Mouse (Mus musculus): ENCODE data around the gene Ndufa10. TPM values are rescaled to one million over a fixed set of nuclear protein-coding genes. Genes with fewer than 3 reads are reported as not detected.
A peak's percentile ranks its signal among the peaks of the same experiment; 100 is the strongest.

The Ndufa10 gene
- polyA plus RNA-seq, 1 experiment from 2014 or later = 312 TPM

DNA sequence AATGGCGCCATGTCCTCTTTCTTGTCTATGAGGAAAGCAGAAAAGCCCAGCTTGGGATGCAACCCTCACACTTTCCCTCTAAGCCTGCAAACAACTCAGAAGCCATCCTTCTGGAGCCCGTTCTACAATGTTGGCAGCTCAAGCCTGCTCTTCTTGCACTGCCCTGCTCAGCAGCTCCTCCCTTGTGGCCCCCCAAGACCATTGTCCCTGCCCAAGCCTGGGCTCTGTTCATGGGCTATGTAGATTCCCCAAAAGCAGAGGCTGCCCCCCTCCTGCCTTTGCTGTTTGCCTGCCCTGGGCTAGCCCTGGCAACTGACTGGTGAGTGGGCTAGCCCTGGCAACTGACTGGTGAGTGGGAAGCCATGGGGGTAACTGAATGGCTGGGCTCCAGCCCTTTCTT lies 73.1 kb downstream of the Ndufa10 start:
- no peaks in the 10 kb centered on the region for H3K36me3 ChIP-seq (ENCODE audit: control insufficient read depth, insufficient read depth, low read length)
- no peak overlapping the region for H3K9ac ChIP-seq (ENCODE audit: low read length)
- H3K4me1 ChIP-seq (replicated peaks; ENCODE audit: control insufficient read depth, insufficient read depth, low read length) = peaks cover 11% of the 10 kb centered on the region
- 100% methylated on average over 2 of the region's 2 CpGs for WGBS
- H3K4me2 ChIP-seq (ENCODE audit: low read length) = no peak overlapping the region
- H3K27ac ChIP-seq (ENCODE audit: low read depth) = no peak overlapping the region
- DNase-seq (ENCODE audit: low spot score) = no peak
- ATAC-seq (replicated peaks; ENCODE audit: low FRiP score, low TSS enrichment, low read depth) = no peak
- no peak overlapping the region for H3K4me3 ChIP-seq (ENCODE audit: low read depth, low read length)
- H3K9me3 ChIP-seq (ENCODE audit: control insufficient read depth, low read length) = no peaks in the 10 kb centered on the region
- H3K27me3 ChIP-seq (replicated peaks; ENCODE audit: control insufficient read depth, insufficient read depth, low read length) = no peaks in the 10 kb centered on the region

DNA sequence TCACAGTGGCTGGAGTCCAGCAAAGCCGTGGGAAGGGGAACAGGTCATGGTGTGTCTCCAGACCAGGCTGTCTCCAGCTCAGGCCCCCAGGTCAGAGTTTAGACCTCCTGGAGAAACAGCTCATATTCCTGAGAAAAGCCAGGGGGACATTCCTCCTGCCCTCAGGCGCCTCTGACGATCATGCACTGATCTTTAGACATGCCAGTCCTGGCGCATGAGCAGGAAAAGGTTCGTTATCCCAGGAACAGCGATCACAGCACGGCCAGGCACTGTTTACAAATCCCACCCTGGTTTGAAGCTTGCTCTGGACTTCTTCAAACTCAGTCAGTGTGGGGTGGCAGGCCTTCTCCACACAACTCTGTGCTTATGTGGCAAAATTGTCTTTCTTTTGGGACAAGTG lies 75.1 kb downstream of the Ndufa10 start:
- Histone ChIP-seq H3K4me3 (ENCODE audit: low read depth, low read length) (no peak overlapping the region), H3K9ac (ENCODE audit: low read length) (no peak overlapping the region), H3K4me2 (ENCODE audit: low read length) (no peak overlapping the region), H3K9me3 (ENCODE audit: control insufficient read depth, low read length) (no peaks in the 10 kb centered on the region), H3K27me3 (replicated peaks; ENCODE audit: control insufficient read depth, insufficient read depth, low read length) (no peaks in the 10 kb centered on the region), H3K36me3 (ENCODE audit: control insufficient read depth, insufficient read depth, low read length) (no peaks in the 10 kb centered on the region), H3K27ac (ENCODE audit: low read depth) (peak overlapping the region; percentile 33), H3K4me1 (replicated peaks; ENCODE audit: control insufficient read depth, insufficient read depth, low read length) (peaks cover 11% of the 10 kb centered on the region)
- WGBS = 14% methylated on average over 7 of the region's 7 CpGs
- DNase-seq (ENCODE audit: low spot score) (no peak), ATAC-seq (replicated peaks; ENCODE audit: low FRiP score, low TSS enrichment, low read depth) (no peak)

DNA sequence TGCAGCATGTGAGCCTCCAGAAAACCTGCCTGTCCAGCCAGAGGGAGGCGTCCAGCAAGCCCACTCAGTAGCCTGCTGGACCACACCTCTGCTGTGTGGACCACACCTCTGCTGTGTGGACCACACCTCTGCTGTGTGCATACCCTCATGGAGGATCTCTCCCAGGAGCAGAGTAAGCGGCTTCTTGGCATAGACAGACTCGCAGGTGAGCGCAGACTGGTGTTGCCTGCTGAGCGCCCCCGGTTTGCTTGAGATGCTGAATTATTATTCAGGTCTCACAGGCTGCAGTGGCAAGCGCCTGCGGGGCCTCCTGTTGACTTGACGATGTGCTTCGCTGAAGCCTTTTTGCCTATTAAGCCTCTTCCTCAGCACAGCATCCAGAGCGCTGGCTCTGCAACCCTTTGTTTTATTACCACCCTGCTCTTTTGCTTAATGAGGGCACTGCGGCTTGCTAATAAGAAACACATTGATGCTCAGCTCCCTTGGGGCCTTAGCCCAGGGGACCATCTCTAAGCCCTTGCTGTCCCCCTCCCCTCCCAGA lies 76.1 kb downstream of the Ndufa10 start:
- 24% methylated on average over 12 of the region's 12 CpGs for WGBS
- Histone ChIP-seq H3K4me2 (ENCODE audit: low read length) (no peak overlapping the region), H3K9ac (ENCODE audit: low read length) (no peak overlapping the region), H3K4me3 (ENCODE audit: low read depth, low read length) (no peak overlapping the region), H3K27me3 (replicated peaks; ENCODE audit: control insufficient read depth, insufficient read depth, low read length) (no peaks in the 10 kb centered on the region), H3K36me3 (ENCODE audit: control insufficient read depth, insufficient read depth, low read length) (no peaks in the 10 kb centered on the region), H3K9me3 (ENCODE audit: control insufficient read depth, low read length) (no peaks in the 10 kb centered on the region), H3K27ac (ENCODE audit: low read depth) (0 out of 2 replicates have a peak overlapping the region, but pooled peaks have one; percentile 33), H3K4me1 (replicated peaks; ENCODE audit: control insufficient read depth, insufficient read depth, low read length) (peaks cover 11% of the 10 kb centered on the region)
- ATAC-seq (replicated peaks; ENCODE audit: low FRiP score, low TSS enrichment, low read depth) (no peak), DNase-seq (ENCODE audit: low spot score) (no peak)

DNA sequence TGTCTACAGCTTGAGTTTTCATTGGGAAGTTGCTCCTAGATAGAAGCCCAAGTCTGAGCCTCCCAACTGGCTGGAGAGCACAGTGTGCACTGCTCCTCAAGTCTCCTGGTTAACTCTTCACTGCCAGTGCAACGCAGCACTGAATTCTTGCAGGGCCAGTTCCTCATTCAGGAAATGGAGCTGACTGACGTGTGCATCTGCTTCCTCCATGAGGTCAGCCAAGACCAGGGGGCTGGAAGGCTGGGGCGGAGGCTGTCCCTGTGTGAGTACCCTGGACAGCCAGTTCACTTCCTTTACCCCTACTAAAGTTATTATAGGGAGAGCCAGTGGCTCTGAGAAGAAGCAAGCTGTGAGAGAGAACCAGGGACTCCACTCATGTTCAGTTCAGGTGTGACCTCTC lies 79.4 kb downstream of the Ndufa10 start:
- Histone ChIP-seq H3K27ac (ENCODE audit: low read depth) (no peak overlapping the region), H3K9ac (ENCODE audit: low read length) (no peak overlapping the region), H3K4me3 (ENCODE audit: low read depth, low read length) (no peak overlapping the region), H3K27me3 (replicated peaks; ENCODE audit: control insufficient read depth, insufficient read depth, low read length) (no peaks in the 10 kb centered on the region), H3K4me2 (ENCODE audit: low read length) (no peak overlapping the region), H3K4me1 (replicated peaks; ENCODE audit: control insufficient read depth, insufficient read depth, low read length) (peaks cover 11% of the 10 kb centered on the region), H3K36me3 (ENCODE audit: control insufficient read depth, insufficient read depth, low read length) (no peaks in the 10 kb centered on the region), H3K9me3 (ENCODE audit: control insufficient read depth, low read length) (no peaks in the 10 kb centered on the region)
- ATAC-seq (replicated peaks; ENCODE audit: low FRiP score, low TSS enrichment, low read depth) (no peak), DNase-seq (ENCODE audit: low spot score) (no peak)
- WGBS = 74% methylated on average over 3 of the region's 3 CpGs

DNA sequence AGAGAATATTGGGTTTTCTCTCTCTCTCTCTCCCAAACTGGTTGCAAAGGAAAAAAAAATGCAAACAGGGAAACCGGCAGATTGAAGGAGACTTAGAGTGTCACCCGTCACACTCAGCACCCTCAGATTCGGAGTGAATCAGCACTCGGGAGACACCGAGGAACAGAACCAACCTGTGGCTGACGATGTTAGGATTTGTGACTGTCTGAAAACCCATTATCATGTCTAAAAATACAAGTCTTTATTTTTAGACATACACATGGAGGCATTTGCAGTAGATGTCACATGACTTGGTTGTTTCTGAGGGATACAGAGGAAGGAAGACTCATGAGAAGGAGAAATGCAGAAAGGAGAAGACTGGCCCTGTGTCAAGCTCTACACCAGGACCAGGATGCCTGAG lies 80.5 kb downstream of the Ndufa10 start:
- Histone ChIP-seq H3K4me2 (ENCODE audit: low read length) (no peak overlapping the region), H3K27me3 (replicated peaks; ENCODE audit: control insufficient read depth, insufficient read depth, low read length) (no peaks in the 10 kb centered on the region), H3K9me3 (ENCODE audit: control insufficient read depth, low read length) (no peaks in the 10 kb centered on the region), H3K36me3 (ENCODE audit: control insufficient read depth, insufficient read depth, low read length) (no peaks in the 10 kb centered on the region), H3K4me1 (replicated peaks; ENCODE audit: control insufficient read depth, insufficient read depth, low read length) (peaks cover 7% of the 10 kb centered on the region), H3K4me3 (ENCODE audit: low read depth, low read length) (no peak overlapping the region), H3K9ac (ENCODE audit: low read length) (no peak overlapping the region), H3K27ac (ENCODE audit: low read depth) (no peak overlapping the region)
- DNase-seq (ENCODE audit: low spot score) = no peak
- ATAC-seq (replicated peaks; ENCODE audit: low FRiP score, low TSS enrichment, low read depth) = no peak
- WGBS = 89% methylated on average over 6 of the region's 6 CpGs

Small RNAs within 50 kb of the gene (microRNA-seq; reads per million reads assigned to microRNA genes)
- 2.5 reads per million, percentile 25 among the genes with 10 or more reads in this experiment for gene Mir6900

Other genes with a start within 250 kb of the Ndufa10 start
- gene Olfr1416, start 11.3 kb upstream of the Ndufa10 start, polyA plus RNA-seq (2014; fragmentation: Nextera tagmentation; extraction: Ambion mirVana) = not detected in 2 replicates
- not detected in 2 replicates for gene Olfr1415, start 22.2 kb upstream of the Ndufa10 start, polyA plus RNA-seq (2014; fragmentation: Nextera tagmentation; extraction: Ambion mirVana)
- not detected in 2 replicates for gene Olfr1414, start 44.8 kb upstream of the Ndufa10 start, polyA plus RNA-seq (2014; fragmentation: Nextera tagmentation; extraction: Ambion mirVana)
- gene Olfr1413, start 97.5 kb upstream of the Ndufa10 start, polyA plus RNA-seq (2014; fragmentation: Nextera tagmentation; extraction: Ambion mirVana) = not detected in 2 replicates
- gene Olfr1412, start 111.9 kb upstream of the Ndufa10 start, polyA plus RNA-seq (2014; fragmentation: Nextera tagmentation; extraction: Ambion mirVana) = not detected in 2 replicates
- gene Olfr1411, start 120.6 kb upstream of the Ndufa10 start, polyA plus RNA-seq (2014; fragmentation: Nextera tagmentation; extraction: Ambion mirVana) = not detected in 2 replicates
- not detected in 2 replicates for gene Olfr1410, start 131.9 kb upstream of the Ndufa10 start, polyA plus RNA-seq (2014; fragmentation: Nextera tagmentation; extraction: Ambion mirVana)
- not detected in 2 replicates for gene Olfr12, start 143.9 kb upstream of the Ndufa10 start, polyA plus RNA-seq (2014; fragmentation: Nextera tagmentation; extraction: Ambion mirVana)
- gene Cops9, start 168.1 kb upstream of the Ndufa10 start, polyA plus RNA-seq (2014; fragmentation: Nextera tagmentation; extraction: Ambion mirVana) = 424 and 467 TPM in 2 replicates
- 0.09 TPM in 1 of 2 replicates, not detected in the other for gene Otos, start 175.0 kb upstream of the Ndufa10 start, polyA plus RNA-seq (2014; fragmentation: Nextera tagmentation; extraction: Ambion mirVana)